In the genomic region with DNA sequence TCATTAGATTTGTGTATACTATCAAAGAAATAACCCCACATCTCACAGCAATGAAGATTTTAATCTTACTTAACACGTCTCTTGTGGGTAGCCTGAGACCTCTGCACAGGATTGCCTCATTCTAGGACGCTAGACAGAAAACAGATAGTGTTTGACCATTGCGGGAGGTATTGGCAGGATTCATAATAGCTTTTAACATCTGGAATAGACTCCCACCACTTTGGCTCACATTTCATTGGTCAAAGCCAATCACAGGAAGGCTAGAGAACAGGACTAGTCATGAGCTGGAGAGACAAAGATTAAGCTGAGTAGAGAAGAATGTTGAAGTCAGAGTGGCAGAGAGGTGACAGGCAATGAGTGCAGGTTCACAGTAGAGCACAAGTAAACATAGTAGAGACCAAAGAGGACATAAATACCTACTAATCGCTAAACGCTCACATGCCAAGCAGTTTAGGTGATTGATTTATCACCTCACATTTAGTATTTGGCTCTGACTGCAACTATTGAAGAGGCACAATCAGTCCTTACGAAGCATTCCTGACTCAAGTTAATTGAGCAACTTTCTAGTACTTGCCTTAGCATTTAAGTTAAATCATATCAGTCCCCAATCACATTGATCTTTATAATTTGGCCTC, we compare ENCODE assay signal across 23 mouse cellular contexts.
DNase-seq lines count a peak whose midpoint lies in the region; ATAC-seq and TF ChIP-seq lines count a peak whose summit lies in the region.
"Had no signal": no experiment of that assay in that cellular context is flagged by ENCODE, and none has a peak within 500 bp of the region (broad histone marks: within the 10 kb centered on the region; RNA-seq: fewer than 3 reads in every experiment).

No protein-coding gene starts in this region.

- no peaks in the 10 kb centered on the region; the same call in 1 of the 2 replicates for H3K4me1 ChIP-seq in liver, adult 2 months (ENCODE audit: control insufficient read depth, insufficient read depth, low read length)
- H3K4me1 ChIP-seq in liver, embryonic 12.5 days = no peaks in the 10 kb centered on the region
- H3K4me1 ChIP-seq: hindbrain, embryonic 15.5 days had no signal

- no peak for ATAC-seq in liver, embryonic 12.5 days
- ATAC-seq: forebrain, embryonic 14.5 days; forebrain, postnatal 0 days; intestine, embryonic 16.5 days; Patski had no signal

- DNase-seq in heart, adult 9 months (ENCODE audit: low spot score in 2 of 2) = peak; percentile 43 to 44
- no peak for DNase-seq in heart, postnatal 14 days
- DNase-seq in liver, adult 2 months (ENCODE audit: extremely low read depth, low read depth, low spot score) = peak; percentile 28
- DNase-seq in adipocyte (ENCODE audit: low spot score) = peak; percentile 67
- no peak for DNase-seq in cerebellum, postnatal 36 days
- no peak for DNase-seq in embryo, embryonic 11 days
- DNase-seq: adrenal gland, adult 2 months; adrenal gland, postnatal 14 days; cerebellum, adult 11 months; cerebellum, adult 2 months; cerebellum, adult 9-11 months; cerebellum, postnatal 25 days; forebrain, postnatal 0 days; gastrocnemius, postnatal 36 days; heart, adult 18-20 months; kidney, adult 18-20 months had no signal

- H3K4me3 ChIP-seq in liver, adult 2 months (ENCODE audit: insufficient read depth, low read depth, low read length) = no peak overlapping the region
- H3K4me3 ChIP-seq in liver, embryonic 12.5 days = no peak overlapping the region
- H3K4me3 ChIP-seq: hindbrain, embryonic 12.5 days; hindbrain, embryonic 15.5 days had no signal

- no peak for TF ChIP-seq POLR2A in liver, adult 2 months (IDR thresholded peaks at IDR 0.05; ENCODE audit: extremely low read depth, insufficient read depth, low read length)

- WGBS in liver, adult 2 months = 50% methylated on average over 6 of the region's 6 CpGs
- WGBS in liver, embryonic 12.5 days (ENCODE audit: insufficient replicate concordance) = 70% methylated on average over 6 of the region's 6 CpGs

- H3K9me3 ChIP-seq in liver, embryonic 12.5 days (replicated peaks) = no peaks in the 10 kb centered on the region
- H3K9me3 ChIP-seq: hindbrain, embryonic 12.5 days; hindbrain, embryonic 15.5 days had no signal

- H3K27me3 ChIP-seq in liver, adult 2 months (ENCODE audit: control insufficient read depth, insufficient read depth, low read length) = no peaks in the 10 kb centered on the region
- no peaks in the 10 kb centered on the region for H3K27me3 ChIP-seq in liver, embryonic 12.5 days (replicated peaks)
- H3K27me3 ChIP-seq: hindbrain, embryonic 12.5 days; hindbrain, embryonic 15.5 days; Patski had no signal

- no peak overlapping the region for H3K4me2 ChIP-seq in liver, embryonic 12.5 days
- H3K4me2 ChIP-seq: heart, embryonic 11.5 days; hindbrain, embryonic 12.5 days; hindbrain, embryonic 15.5 days had no signal

- no peaks in the 10 kb centered on the region for H3K79me2 ChIP-seq in liver, adult 2 months (ENCODE audit: control insufficient read depth, insufficient read depth, low read length)

- intact Hi-C loops in heart, postnatal 14 days (cut with DNase I) = no loop called here

- H3K36me3 ChIP-seq in liver, adult 2 months (ENCODE audit: control insufficient read depth, insufficient read depth, low read length) = peaks cover 2% of the 10 kb centered on the region
- H3K36me3 ChIP-seq in liver, embryonic 12.5 days = no peaks in the 10 kb centered on the region
- H3K36me3 ChIP-seq: hindbrain, embryonic 12.5 days; hindbrain, embryonic 15.5 days had no signal

- TF ChIP-seq CTCF in liver, adult 2 months (IDR thresholded peaks at IDR 0.05; ENCODE audit: low read depth, low read length) = no peak

- H3K27ac ChIP-seq in liver, adult 2 months (replicated peaks; ENCODE audit: insufficient read depth, low read depth, low read length) = no peak overlapping the region
- H3K27ac ChIP-seq in liver, embryonic 12.5 days = no peak overlapping the region
- H3K27ac ChIP-seq: hindbrain, embryonic 12.5 days; hindbrain, embryonic 15.5 days had no signal

- no peak overlapping the region for H3K9ac ChIP-seq in liver, adult 2 months (ENCODE audit: low read depth, low read length)
- H3K9ac ChIP-seq in liver, embryonic 12.5 days = no peak overlapping the region
- H3K9ac ChIP-seq: forebrain, postnatal 0 days; hindbrain, embryonic 12.5 days; hindbrain, embryonic 15.5 days had no signal

Comparison
In these comparisons a context has a peak if more than half of its experiments do, and no peak if none do; other contexts are left out.
1. DNase-seq: peak in heart, adult 9 months (2 of 2), liver, adult 2 months (single experiment) and adipocyte (single experiment); none in heart, postnatal 14 days (0 of 2), cerebellum, postnatal 36 days (0 of 2) and embryo, embryonic 11 days (single experiment).